Mouse (Mus musculus) kidney, postnatal 10 days (tissue): Measurements from ENCODE around the gene Pafah1b3.
"Not testable (repeated sequence)": the region's sequence is repeated elsewhere in the genome, so short reads cannot be mapped to it uniquely, and the experiment has no call there.

Source experiments
- DNase-seq: peaks from one replicate; pipeline ENCODE4 v3.0.0; 2021; ENCODE audit warnings: mixed read lengths

Pafah1b3 gene

GRCm38 (mm10) chr7:25266180-25266962 is 31.4 kb downstream of the Pafah1b3 start:
- no peak for DNase-seq

- DNase-seq, result not testable (repeated sequence)
These were observed 32.0 kb downstream of the Pafah1b3 start for GRCm38 (mm10) chr7:25265743-25266142.

- DNase-seq, result no peak
These were observed 33.6 kb downstream of the Pafah1b3 start for GRCm38 (mm10) chr7:25263968-25264870.

- DNase-seq, result no peak
These were observed 35.9 kb downstream of the Pafah1b3 start for GRCm38 (mm10) chr7:25261896-25262295.

GRCm38 (mm10) chr7:25251822-25252221 is 46.0 kb downstream of the Pafah1b3 start:
- no peak for DNase-seq

- peak; percentile 90 for DNase-seq
These were observed 46.6 kb downstream of the Pafah1b3 start for GRCm38 (mm10) chr7:25251071-25251791.

GRCm38 (mm10) chr7:25250141-25250972 is 47.4 kb downstream of the Pafah1b3 start, which contains the start of gene Erf:
Gene Erf, minus strand, starts transcription at chr7:25250761.
- peak; percentile 98 for DNase-seq

- DNase-seq, result peak; percentile 92
These were observed 48.3 kb downstream of the Pafah1b3 start for GRCm38 (mm10) chr7:25249314-25250140.

- DNase-seq, result peak; percentile 68
These were observed 48.9 kb downstream of the Pafah1b3 start for GRCm38 (mm10) chr7:25248846-25249313.

GRCm38 (mm10) chr7:25248018-25248647 is 49.7 kb downstream of the Pafah1b3 start:
- DNase-seq, result peak; percentile 67

- no peak for DNase-seq
These were observed 50.3 kb downstream of the Pafah1b3 start for GRCm38 (mm10) chr7:25247498-25247897.

- DNase-seq, result peak; percentile 38
These were observed 51.0 kb downstream of the Pafah1b3 start for GRCm38 (mm10) chr7:25246759-25247137.

- DNase-seq, result peak; percentile 74
These were observed 51.6 kb downstream of the Pafah1b3 start for GRCm38 (mm10) chr7:25246079-25246758.
